Mouse (Mus musculus) spleen, adult 2 months (tissue): ENCODE results near the gene Rnf130. TPM values are rescaled to one million over a fixed set of nuclear protein-coding genes. Genes with fewer than 3 reads are reported as not detected.
A peak's percentile ranks its signal among the peaks of the same experiment; 100 is the strongest.

Experiments
- DNase-seq, 2 experiments: peaks; one replicate each; pipeline versions ENCODE4 v3.0.0 to v3.0.0-alpha.2; 2012 to 2021; ENCODE audit warnings: low spot score in 2 of 2, low read depth in 1 of 2
- H3K27ac ChIP-seq: fragments of 200-500 bp; 2 replicates; pipeline ENCODE4 v1.5.1; 2012; ENCODE audit warnings: low read length, inconsistent platforms; ENCODE audit not compliant: insufficient read depth
- H3K27me3 ChIP-seq: fragments of 200-500 bp; 2 replicates; pipeline ENCODE4 v1.6.1; 2012; ENCODE audit warnings: mild to moderate bottlenecking, moderate library complexity, low read length, inconsistent platforms; ENCODE audit not compliant: control insufficient read depth, insufficient read depth
- H3K36me3 ChIP-seq: fragments of 200-500 bp; 2 replicates; pipeline ENCODE4 v1.6.1; 2012; ENCODE audit warnings: mild to moderate bottlenecking, low read length, inconsistent platforms; ENCODE audit not compliant: control insufficient read depth, insufficient read depth
- H3K4me1 ChIP-seq: fragments of 200-500 bp; 2 replicates; pipeline ENCODE4 v1.6.1; 2011; ENCODE audit warnings: inconsistent platforms; ENCODE audit not compliant: control insufficient read depth, insufficient read depth, insufficient read length
- H3K4me3 ChIP-seq: fragments of 200-500 bp; 2 replicates; pipeline ENCODE4 v1.5.1; 2011; ENCODE audit warnings: mild to moderate bottlenecking, inconsistent platforms; ENCODE audit not compliant: insufficient read depth, insufficient read length; ENCODE audit errors: extremely low read depth
- CTCF ChIP-seq: fragments of 200-500 bp; IDR thresholded peaks from 2 replicates; pipeline ENCODE4 v1.5.1; 2011; ENCODE audit warnings: mild to moderate bottlenecking, inconsistent platforms; ENCODE audit not compliant: insufficient read depth, insufficient read length, insufficient replicate concordance; ENCODE audit errors: extremely low read depth
- POLR2A ChIP-seq: fragments of 200-500 bp; IDR thresholded peaks from 2 replicates; pipeline ENCODE4 v1.6.1; 2011; ENCODE audit warnings: low read depth, low read length, inconsistent platforms
- WGBS: fragments of 180-500 bp; shearing (Covaris S2); methylation state at CpG from one replicate; pipeline ENCODE4 v1.1.7; 2018; 5-methylcytosine and 5-hydroxymethylcytosine counted together
- polyA plus RNA-seq: library from polyadenylated mRNA; depleted of rRNA; stranded (reverse); fragments of >200 nt; gene quantifications from 2 replicates; pipeline ENCODE4 v1.2.3, GENCODE M21; 2012; rRNA removed

Gene Rnf130
- 52.5 and 70.3 TPM in 2 replicates for polyA plus RNA-seq

DNA sequence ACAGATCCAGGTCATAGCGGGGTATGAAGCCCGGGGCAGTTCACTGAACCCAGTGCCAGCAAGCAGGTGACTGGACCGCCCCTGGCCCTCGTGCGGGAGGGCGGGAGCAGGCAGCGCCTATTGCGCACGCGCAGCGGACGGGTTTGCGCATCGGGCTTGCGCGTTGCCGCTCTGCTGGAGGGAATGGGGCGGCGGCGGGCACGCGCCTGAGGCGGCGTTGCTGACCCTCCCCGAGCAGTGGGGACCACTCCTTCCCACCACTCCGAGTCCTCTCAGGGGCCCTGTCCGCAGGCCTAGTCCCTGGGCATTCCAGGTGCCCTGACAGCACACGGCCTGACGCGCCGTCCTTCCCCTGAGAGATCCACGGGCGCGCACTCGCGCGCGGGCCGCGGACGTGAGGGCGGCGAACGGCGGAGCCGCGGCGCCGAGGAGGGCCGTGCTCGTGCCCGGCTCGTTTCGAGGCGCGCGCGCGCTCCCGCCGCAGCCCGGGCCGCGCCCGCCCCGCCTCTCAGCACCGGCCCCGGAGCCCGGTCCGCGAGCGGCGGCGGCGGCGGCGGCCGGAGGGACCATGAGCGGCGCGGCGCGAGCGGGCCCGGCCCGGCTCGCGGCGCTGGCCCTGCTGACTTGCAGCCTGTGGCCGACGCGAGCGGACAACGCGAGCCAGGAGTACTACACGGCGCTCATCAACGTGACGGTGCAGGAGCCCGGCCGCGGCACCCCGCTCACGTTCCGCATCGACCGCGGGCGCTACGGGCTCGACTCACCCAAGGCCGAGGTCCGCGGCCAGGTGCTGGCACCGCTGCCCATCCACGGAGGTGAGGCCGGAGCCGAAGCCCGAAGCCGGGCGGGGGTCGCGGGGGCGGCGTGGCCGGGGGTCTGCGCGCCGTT lies at the start of gene Rnf130:
TSS of gene Rnf130 (plus strand) at position 514 of the 888 bp plus-strand sequence.
- 0 out of 2 replicates have a peak, but pooled peaks cover 2% of the 10 kb centered on the region for H3K27me3 ChIP-seq
- peak within 1 kb of the TSS; percentile 95 for H3K27ac ChIP-seq
- peaks cover 7% of the 10 kb centered on the region; the same call in 1 of the 2 replicates for H3K4me1 ChIP-seq
- peak within 1 kb of the TSS; percentile 80 for H3K4me3 ChIP-seq
- DNase-seq = peak; percentile 84 to 92
- no peaks in the 10 kb centered on the region for H3K36me3 ChIP-seq
- 3% methylated on average over 129 of the region's 129 CpGs for WGBS
- TF ChIP-seq CTCF (no peak), POLR2A (peak; percentile 50)

GRCm38 (mm10) chr11:49977963-49978568 lies 47.1 kb upstream of the Rnf130 start:
- 42% methylated on average over 10 of the region's 10 CpGs for WGBS
- Histone ChIP-seq H3K27me3 (no peaks in the 10 kb centered on the region), H3K4me3 (no peak overlapping the region), H3K27ac (peak overlapping the region; percentile 26; the same call in 1 of the 2 replicates), H3K4me1 (peaks cover 17% of the 10 kb centered on the region), H3K36me3 (no peaks in the 10 kb centered on the region)
- TF ChIP-seq CTCF (no peak), POLR2A (no peak)
- no peak for DNase-seq

GRCm38 (mm10) chr11:49978935-49979334 lies 46.2 kb upstream of the Rnf130 start:
- H3K36me3 ChIP-seq = no peaks in the 10 kb centered on the region
- H3K4me1 ChIP-seq = peaks cover 24% of the 10 kb centered on the region
- no peak for DNase-seq
- H3K4me3 ChIP-seq = no peak overlapping the region
- WGBS = 93% methylated on average over 8 of the region's 8 CpGs
- H3K27ac ChIP-seq = no peak overlapping the region
- H3K27me3 ChIP-seq = no peaks in the 10 kb centered on the region
- TF ChIP-seq POLR2A (no peak), CTCF (no peak)

- peaks cover 27% of the 10 kb centered on the region for H3K4me1 ChIP-seq
- H3K27ac ChIP-seq = no peak overlapping the region
- no peaks in the 10 kb centered on the region for H3K27me3 ChIP-seq
- TF ChIP-seq POLR2A (no peak), CTCF (no peak)
- 74% methylated on average over 6 of the region's 6 CpGs for WGBS
- H3K4me3 ChIP-seq = no peak overlapping the region
- H3K36me3 ChIP-seq = no peaks in the 10 kb centered on the region
- DNase-seq = no peak
These were observed 44.4 kb upstream of the Rnf130 start for GRCm38 (mm10) chr11:49980681-49981235.

- no peaks in the 10 kb centered on the region for H3K36me3 ChIP-seq
- WGBS = 58% methylated on average over 7 of the region's 7 CpGs
- TF ChIP-seq POLR2A = no peak
- no peak for TF ChIP-seq CTCF
- no peak overlapping the region for H3K4me3 ChIP-seq
- H3K27ac ChIP-seq = no peak overlapping the region
- H3K27me3 ChIP-seq = no peaks in the 10 kb centered on the region
- no peak for DNase-seq
- peaks cover 27% of the 10 kb centered on the region for H3K4me1 ChIP-seq
These were observed 43.7 kb upstream of the Rnf130 start for GRCm38 (mm10) chr11:49981321-49981963.

DNA sequence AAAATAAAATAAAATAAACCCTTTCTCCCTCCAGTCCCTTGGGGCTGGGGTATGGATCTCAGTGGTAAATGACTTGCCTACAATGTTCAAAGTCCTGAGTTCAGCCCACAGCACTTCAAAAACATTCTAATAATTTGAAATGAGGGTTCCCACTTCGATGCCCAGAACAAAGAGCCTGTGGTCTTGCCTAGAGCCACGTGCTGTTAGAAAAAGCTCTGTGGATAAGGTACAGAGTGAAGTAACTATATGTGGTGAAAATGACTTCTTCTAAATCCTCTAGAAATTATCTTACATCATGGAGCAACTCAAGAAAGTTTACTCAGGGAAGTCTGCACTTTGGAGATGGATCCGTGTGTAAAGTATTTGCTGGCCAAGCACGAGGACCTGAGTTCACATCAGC lies 43.1 kb upstream of the Rnf130 start:
- WGBS = 66% methylated on average over 4 of the region's 4 CpGs
- no peak for DNase-seq
- TF ChIP-seq CTCF (no peak), POLR2A (no peak)
- no peaks in the 10 kb centered on the region for H3K36me3 ChIP-seq
- H3K27ac ChIP-seq = 0 out of 2 replicates have a peak overlapping the region, but pooled peaks have one; percentile 9
- no peak overlapping the region for H3K4me3 ChIP-seq
- peaks cover 27% of the 10 kb centered on the region for H3K4me1 ChIP-seq
- no peaks in the 10 kb centered on the region for H3K27me3 ChIP-seq
